Mouse (Mus musculus) thymus, adult 2 months (tissue): ENCODE measurements around the gene Glra4. TPM values are rescaled to one million over a fixed set of nuclear protein-coding genes. Genes with fewer than 3 reads are reported as not detected.
A peak's percentile ranks its signal among the peaks of the same experiment; 100 is the strongest.

ENCODE experiments used
- DNase-seq: peaks from one replicate; pipeline ENCODE4 v3.0.0; 2021
- H3K27ac ChIP-seq: fragments of 200-500 bp; 2 replicates; pipeline ENCODE4 v1.5.1; 2012; ENCODE audit warnings: low read length, control low read depth; ENCODE audit not compliant: control insufficient read depth, insufficient read depth
- H3K27me3 ChIP-seq: fragments of 200-500 bp; 2 replicates; pipeline ENCODE4 v1.6.1; 2012; ENCODE audit warnings: mild to moderate bottlenecking, low read length, moderate library complexity, mixed read lengths; ENCODE audit not compliant: control insufficient read depth, insufficient read depth
- H3K36me3 ChIP-seq: fragments of 200-500 bp; 2 replicates; pipeline ENCODE4 v1.6.1; 2012; ENCODE audit warnings: mild to moderate bottlenecking, low read length, moderate library complexity; ENCODE audit not compliant: control insufficient read depth, insufficient read depth
- H3K4me1 ChIP-seq: fragments of 200-500 bp; replicated peaks from 2 replicates; pipeline ENCODE4 v1.6.1; 2012; ENCODE audit warnings: low read length; ENCODE audit not compliant: control insufficient read depth, insufficient read depth
- H3K4me3 ChIP-seq: fragments of 200-500 bp; 2 replicates; pipeline ENCODE4 v1.5.1; 2012; ENCODE audit warnings: mild to moderate bottlenecking, low read length, control low read depth, moderate library complexity; ENCODE audit not compliant: control insufficient read depth, insufficient read depth
- CTCF ChIP-seq: fragments of 200-500 bp; IDR thresholded peaks from 2 replicates; pipeline ENCODE4 v1.5.1; 2012; ENCODE audit warnings: mild to moderate bottlenecking, control low read depth, low read length, moderate library complexity, borderline replicate concordance; ENCODE audit not compliant: control insufficient read depth, poor library complexity, insufficient read depth; ENCODE audit errors: extremely low read depth
- POLR2A ChIP-seq: fragments of 200-500 bp; IDR thresholded peaks from 2 replicates; pipeline ENCODE4 v1.6.1; 2012; ENCODE audit warnings: mild to moderate bottlenecking, low read length, control low read depth, moderate library complexity; ENCODE audit not compliant: control insufficient read depth, poor library complexity, insufficient read depth; ENCODE audit errors: extremely low read depth
- WGBS: fragments of 180-500 bp; shearing (Covaris S2); methylation state at CpG from one replicate; pipeline ENCODE4 v1.1.7; 2018; 5-methylcytosine and 5-hydroxymethylcytosine counted together
- polyA plus RNA-seq: library from polyadenylated mRNA; depleted of rRNA; stranded (reverse); fragments of >200 nt; gene quantifications from 2 replicates; pipeline ENCODE4 v1.2.3, GENCODE M21; 2012

The Glra4 gene
- polyA plus RNA-seq, 1 experiment: not detected

- WGBS: 65% methylated on average over 8 of the region's 8 CpGs
- Histone ChIP-seq H3K4me3 (no peak overlapping the region), H3K4me1 (no peaks in the 10 kb centered on the region), H3K36me3 (no peaks in the 10 kb centered on the region), H3K27ac (no peak overlapping the region), H3K27me3 (no peaks in the 10 kb centered on the region)
- TF ChIP-seq POLR2A (no peak), CTCF (no peak)
- DNase-seq: no peak
These were observed 35.3 kb downstream of the Glra4 start for GRCm38 (mm10) chrX:136744663-136745062.

- WGBS: 96% methylated on average over 12 of the region's 12 CpGs
- TF ChIP-seq CTCF (no peak), POLR2A (no peak)
- H3K27ac ChIP-seq: peak within 1 kb of the TSS; percentile 88
These were observed 36.5 kb downstream of the Glra4 start, which contains the start of gene Morf4l2 for GRCm38 (mm10) chrX:136743459-136743858. Gene Morf4l2, minus strand, starts transcription at chrX:136743690.

GRCm38 (mm10) chrX:136742661-136743103 is 37.3 kb downstream of the Glra4 start:
- peak; percentile 50 for DNase-seq
- Histone ChIP-seq H3K36me3 (peaks cover 3% of the 10 kb centered on the region; the same call in 1 of the 2 replicates), H3K27me3 (no peaks in the 10 kb centered on the region), H3K27ac (peak overlapping the region; percentile 88), H3K4me3 (no peak overlapping the region; the same call in 1 of the 2 replicates), H3K4me1 (no peaks in the 10 kb centered on the region)
- 12% methylated on average over 5 of the region's 5 CpGs for WGBS
- TF ChIP-seq POLR2A (no peak), CTCF (no peak)

More at GRCm38 (mm10) chrX:136743459-136743858, 36.5 kb downstream of the Glra4 start, which contains the start of gene Morf4l2:
- Histone ChIP-seq H3K4me1 (no peaks in the 10 kb centered on the region), H3K27me3 (no peaks in the 10 kb centered on the region), H3K4me3 (no peak within 1 kb of the TSS; the same call in 1 of the 2 replicates), H3K36me3 (peaks cover 3% of the 10 kb centered on the region; the same call in 1 of the 2 replicates)
- peak; percentile 1 for DNase-seq

GRCm38 (mm10) chrX:136742241-136742640 is 37.7 kb downstream of the Glra4 start:
- Histone ChIP-seq H3K4me1 (no peaks in the 10 kb centered on the region), H3K27me3 (no peaks in the 10 kb centered on the region), H3K4me3 (peak overlapping the region; percentile 63), H3K36me3 (peaks cover 3% of the 10 kb centered on the region; the same call in 1 of the 2 replicates), H3K27ac (peak overlapping the region; percentile 88)
- peak; percentile 11 for DNase-seq
- TF ChIP-seq POLR2A (no peak), CTCF (no peak)
- WGBS: 9% methylated on average over 10 of the region's 10 CpGs

GRCm38 (mm10) chrX:136741651-136742201 is 38.2 kb downstream of the Glra4 start:
- WGBS: 2% methylated on average over 38 of the region's 46 CpGs
- TF ChIP-seq POLR2A (no peak), CTCF (no peak)
- peak overlapping the region; percentile 84 for H3K27ac ChIP-seq
- H3K36me3 ChIP-seq: peaks cover 3% of the 10 kb centered on the region; the same call in 1 of the 2 replicates
- H3K4me3 ChIP-seq: peak overlapping the region; percentile 63
- DNase-seq: peak; percentile 75
- no peaks in the 10 kb centered on the region for H3K4me1 ChIP-seq
- H3K27me3 ChIP-seq: no peaks in the 10 kb centered on the region

GRCm38 (mm10) chrX:136740791-136741650 is 38.9 kb downstream of the Glra4 start:
- TF ChIP-seq CTCF (no peak), POLR2A (peak; percentile 49; the same call in 1 of the 2 replicates)
- 1% methylated on average over 34 of the region's 39 CpGs for WGBS
- Histone ChIP-seq H3K27ac (peak overlapping the region; percentile 84), H3K4me1 (no peaks in the 10 kb centered on the region), H3K4me3 (peak overlapping the region; percentile 67), H3K36me3 (peaks cover 3% of the 10 kb centered on the region; the same call in 1 of the 2 replicates), H3K27me3 (no peaks in the 10 kb centered on the region)
- peak; percentile 86 for DNase-seq
